Mouse (Mus musculus) embryonic fibroblast, embryonic 13.5 days (primary cell): ENCODE results near the gene Cdk7.

Experiments
- CTCF ChIP-seq: IDR thresholded peaks from 2 replicates; pipeline ENCODE4 v1.5.1; 2011; ENCODE audit warnings: mild to moderate bottlenecking, control low read depth, low read length, moderate library complexity, borderline replicate concordance; ENCODE audit not compliant: insufficient read depth
- POLR2A ChIP-seq: IDR thresholded peaks from 2 replicates; pipeline ENCODE4 v1.6.1; 2011; ENCODE audit warnings: low read depth, mild to moderate bottlenecking, control low read depth, low read length, moderate library complexity

- no peak for TF ChIP-seq CTCF
- no peak for TF ChIP-seq POLR2A
Measured at GRCm38 (mm10) chr13:100681615-100682014, 49.1 kb downstream of the Cdk7 start.
